Mouse (Mus musculus) heart, embryonic 11.5 days (tissue): Measurements from ENCODE around the gene Mt2. TPM values are rescaled to one million over a fixed set of nuclear protein-coding genes. Genes with fewer than 3 reads are reported as not detected.

Experiments used
- ATAC-seq: fragments of 200-750 bp; cut with Nextera tagmentation; replicated peaks from 2 replicates; pipeline ENCODE4 v1.8.0; 2017; ENCODE audit warnings: moderate library complexity; ENCODE audit not compliant: insufficient number of reproducible peaks, low FRiP score, low TSS enrichment
- H3K27ac ChIP-seq: fragments of 300-500 bp; sonication (generic); 2 replicates; pipeline ENCODE4 v1.5.1; 2014; ENCODE audit warnings: mild to moderate bottlenecking, low read depth, low read length
- H3K27me3 ChIP-seq: fragments of 300-500 bp; sonication (generic); 2 replicates; pipeline ENCODE4 v1.6.1; 2014; ENCODE audit warnings: mild to moderate bottlenecking, low read length, mixed read lengths; ENCODE audit not compliant: control insufficient read depth, insufficient read depth
- H3K36me3 ChIP-seq: fragments of 300-500 bp; sonication (generic); 2 replicates; pipeline ENCODE4 v1.6.1; 2014; ENCODE audit warnings: mild to moderate bottlenecking, low read length, moderate library complexity, mixed read lengths; ENCODE audit not compliant: control insufficient read depth, insufficient read depth
- H3K4me1 ChIP-seq: fragments of 300-500 bp; sonication (generic); 2 replicates; pipeline ENCODE4 v1.6.1; 2014; ENCODE audit warnings: low read length; ENCODE audit not compliant: control insufficient read depth, insufficient read depth
- H3K4me2 ChIP-seq: fragments of 300-500 bp; sonication (generic); 2 replicates; pipeline ENCODE4 v1.6.1; 2014; ENCODE audit warnings: mild to moderate bottlenecking, moderate library complexity
- H3K4me3 ChIP-seq: fragments of 300-500 bp; sonication (generic); 2 replicates; pipeline ENCODE4 v1.5.1; 2014; ENCODE audit warnings: low read depth, low read length
- H3K9ac ChIP-seq: fragments of 300-500 bp; sonication (generic); 2 replicates; pipeline ENCODE4 v1.6.1; 2014; ENCODE audit warnings: mild to moderate bottlenecking, low read depth, low read length, moderate library complexity
- H3K9me3 ChIP-seq: fragments of 300-500 bp; sonication (generic); replicated peaks from 2 replicates; pipeline ENCODE4 v1.6.1; 2016; ENCODE audit warnings: low read length; ENCODE audit not compliant: control insufficient read depth
- WGBS: fragments of 180-500 bp; shearing (Covaris S2); extraction: QIAGEN DNeasy Blood & Tissue Kit; methylation state at CpG from one replicate; pipeline ENCODE4 v1.1.7; 2014; ENCODE audit not compliant: insufficient replicate concordance; 5-methylcytosine and 5-hydroxymethylcytosine counted together
- polyA plus RNA-seq: library from polyadenylated mRNA; unstranded; fragments of >200 nt; fragmentation: Nextera tagmentation; extraction: Ambion mirVana; gene quantifications from 2 replicates; pipeline ENCODE4 v1.2.1, GENCODE M21; 2014

The Mt2 gene
- polyA plus RNA-seq, 1 experiment from 2014 or later: 102 TPM

GRCm38 (mm10) chr8:94177716-94178390, 5.4 kb downstream of the Mt2 start:
- H3K4me3 ChIP-seq: peak overlapping the region; percentile 58; the same call in 1 of the 2 replicates
- H3K27ac ChIP-seq: peak overlapping the region; percentile 60
- H3K4me2 ChIP-seq: peak overlapping the region; percentile 93
- WGBS: 63% methylated on average over 7 of the region's 7 CpGs
- no peaks in the 10 kb centered on the region for H3K9me3 ChIP-seq
- H3K36me3 ChIP-seq: no peaks in the 10 kb centered on the region
- H3K9ac ChIP-seq: no peak overlapping the region
- ATAC-seq: no peak
- H3K27me3 ChIP-seq: peaks cover 73% of the 10 kb centered on the region
- peaks cover 4% of the 10 kb centered on the region; the same call in 1 of the 2 replicates for H3K4me1 ChIP-seq

- peak within 1 kb of the TSS; percentile 58 for H3K4me3 ChIP-seq
- H3K4me1 ChIP-seq: no peaks in the 10 kb centered on the region
- peak within 1 kb of the TSS; percentile 74 for H3K9ac ChIP-seq
- under 1% methylated on average over 50 of the region's 50 CpGs for WGBS
- ATAC-seq: peak; percentile 91
- H3K27ac ChIP-seq: peak within 1 kb of the TSS; percentile 66
- H3K27me3 ChIP-seq: peaks cover 75% of the 10 kb centered on the region
- peak within 1 kb of the TSS; percentile 93 for H3K4me2 ChIP-seq
- H3K36me3 ChIP-seq: no peaks in the 10 kb centered on the region
- H3K9me3 ChIP-seq: no peaks in the 10 kb centered on the region
Observed at GRCm38 (mm10) chr8:94178857-94179712, 6.6 kb downstream of the Mt2 start, which contains the start of gene Mt1. Gene Mt1 (plus strand): TSS chr8:94179082.

- H3K36me3 ChIP-seq: no peaks in the 10 kb centered on the region
- peak overlapping the region; percentile 58 for H3K4me3 ChIP-seq
- H3K27me3 ChIP-seq: peaks cover 75% of the 10 kb centered on the region
- H3K4me1 ChIP-seq: no peaks in the 10 kb centered on the region
- ATAC-seq: no peak
- H3K9ac ChIP-seq: peak overlapping the region; percentile 74
- 7% methylated on average over 25 of the region's 25 CpGs for WGBS
- H3K27ac ChIP-seq: peak overlapping the region; percentile 66
- no peaks in the 10 kb centered on the region for H3K9me3 ChIP-seq
- H3K4me2 ChIP-seq: peak overlapping the region; percentile 93
Observed at GRCm38 (mm10) chr8:94179713-94180560, 7.5 kb downstream of the Mt2 start.

- Histone ChIP-seq H3K4me1 (no peaks in the 10 kb centered on the region), H3K4me2 (peak overlapping the region; percentile 93), H3K27ac (no peak overlapping the region), H3K9ac (peak overlapping the region; percentile 74; the same call in 1 of the 2 replicates), H3K9me3 (no peaks in the 10 kb centered on the region), H3K36me3 (no peaks in the 10 kb centered on the region), H3K27me3 (peaks cover 74% of the 10 kb centered on the region), H3K4me3 (peak overlapping the region; percentile 58)
- 92% methylated on average over 1 of the region's 1 CpGs for WGBS
- ATAC-seq: no peak
Observed at GRCm38 (mm10) chr8:94180561-94180908, 8.1 kb downstream of the Mt2 start.

GRCm38 (mm10) chr8:94182055-94182929, 9.8 kb downstream of the Mt2 start:
- peak overlapping the region; percentile 39; the same call in 1 of the 2 replicates for H3K9ac ChIP-seq
- H3K4me3 ChIP-seq: peak overlapping the region; percentile 35
- H3K27me3 ChIP-seq: peaks cover 73% of the 10 kb centered on the region
- WGBS: 66% methylated on average over 13 of the region's 13 CpGs
- H3K9me3 ChIP-seq: no peaks in the 10 kb centered on the region
- H3K4me2 ChIP-seq: peak overlapping the region; percentile 64
- H3K36me3 ChIP-seq: no peaks in the 10 kb centered on the region
- peak overlapping the region; percentile 37 for H3K27ac ChIP-seq
- H3K4me1 ChIP-seq: peaks cover 4% of the 10 kb centered on the region; the same call in 1 of the 2 replicates
- no peak for ATAC-seq

- Histone ChIP-seq H3K27ac (peak overlapping the region; percentile 55), H3K9ac (peak overlapping the region; percentile 39), H3K4me2 (peak overlapping the region; percentile 64), H3K4me1 (peaks cover 8% of the 10 kb centered on the region; the same call in 1 of the 2 replicates), H3K9me3 (no peaks in the 10 kb centered on the region), H3K27me3 (peaks cover 75% of the 10 kb centered on the region), H3K4me3 (peak overlapping the region; percentile 35), H3K36me3 (no peaks in the 10 kb centered on the region)
- peak; percentile 76 for ATAC-seq
- 0% methylated on average over 16 of the region's 16 CpGs for WGBS
Observed at GRCm38 (mm10) chr8:94183117-94183516, 10.7 kb downstream of the Mt2 start.

GRCm38 (mm10) chr8:94184357-94184843, 11.9 kb downstream of the Mt2 start:
- Histone ChIP-seq H3K36me3 (no peaks in the 10 kb centered on the region), H3K4me1 (peaks cover 11% of the 10 kb centered on the region), H3K4me3 (no peak overlapping the region), H3K4me2 (peak overlapping the region; percentile 64), H3K27ac (peak overlapping the region; percentile 55), H3K27me3 (peaks cover 69% of the 10 kb centered on the region), H3K9me3 (no peaks in the 10 kb centered on the region), H3K9ac (peak overlapping the region; percentile 49; the same call in 1 of the 2 replicates)
- 25% methylated on average over 12 of the region's 12 CpGs for WGBS
- ATAC-seq: no peak
